Mouse (Mus musculus): ENCODE results near the gene Hivep3. TPM values are rescaled to one million over a fixed set of nuclear protein-coding genes. Genes with fewer than 3 reads are reported as not detected.

The Hivep3 gene
- polyA plus RNA-seq, 1 experiment = 14.8 TPM

DNA sequence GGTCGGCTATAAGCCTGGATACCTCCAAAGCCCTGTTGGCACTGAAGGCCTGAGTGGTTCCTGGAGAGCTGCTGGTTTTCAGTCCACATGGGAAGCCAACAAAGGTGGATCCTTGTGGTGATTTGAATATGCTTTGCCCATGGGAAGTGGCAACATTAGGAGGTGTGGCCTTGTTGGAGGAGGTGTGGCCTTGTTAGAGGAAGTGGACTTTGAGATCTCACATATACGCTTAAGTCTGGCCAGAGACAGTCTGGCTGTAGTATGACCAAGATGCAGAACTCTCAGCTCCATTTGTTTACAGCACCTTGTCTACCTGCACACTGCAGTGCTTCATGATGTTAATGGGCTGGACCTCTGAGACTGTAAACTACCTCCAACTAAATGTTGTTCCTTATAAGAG is 73.0 kb downstream of the Hivep3 start:
- TF ChIP-seq CTCF (IDR thresholded peaks at IDR 0.05; ENCODE audit: borderline replicate concordance, extremely low read depth, insufficient read depth, insufficient read length) (no peak), POLR2A (IDR thresholded peaks at IDR 0.05; ENCODE audit: borderline replicate concordance, extremely low read depth, insufficient read depth, insufficient read length, poor library complexity, severe bottlenecking) (no peak)
- DNase-seq (ENCODE audit: low read depth) = no peak

DNA sequence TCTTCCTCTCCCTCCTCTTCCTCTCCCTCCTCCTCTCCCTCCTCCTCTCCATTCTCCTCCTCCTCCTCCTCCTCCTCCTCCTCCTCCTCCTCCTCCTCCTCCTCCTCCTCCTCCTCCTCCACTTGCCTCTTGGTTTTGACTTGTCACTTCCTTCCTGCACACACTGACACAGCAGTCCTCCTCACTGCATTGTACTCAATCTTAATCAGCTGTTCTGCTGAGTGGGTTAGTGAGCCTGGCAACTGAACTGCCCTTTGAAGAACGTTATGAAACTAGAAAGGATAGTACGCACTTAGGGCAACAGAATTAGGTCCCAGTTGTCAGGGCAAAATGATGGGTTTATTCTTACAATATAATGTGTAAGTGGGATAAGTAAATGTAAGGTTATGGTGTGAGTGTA is 73.8 kb downstream of the Hivep3 start:
- no peak for DNase-seq (ENCODE audit: low read depth)
- TF ChIP-seq POLR2A (IDR thresholded peaks at IDR 0.05; ENCODE audit: borderline replicate concordance, extremely low read depth, insufficient read depth, insufficient read length, poor library complexity, severe bottlenecking) = no peak
- TF ChIP-seq CTCF (IDR thresholded peaks at IDR 0.05; ENCODE audit: borderline replicate concordance, extremely low read depth, insufficient read depth, insufficient read length) = no peak

GRCm38 (mm10) chr4:119809245-119809644 is 75.7 kb downstream of the Hivep3 start:
- DNase-seq (ENCODE audit: low read depth) = peak; percentile 83
- peak; percentile 50; the same call in 1 of the 2 replicates for TF ChIP-seq CTCF (IDR thresholded peaks at IDR 0.05; ENCODE audit: borderline replicate concordance, extremely low read depth, insufficient read depth, insufficient read length)
- TF ChIP-seq POLR2A (IDR thresholded peaks at IDR 0.05; ENCODE audit: borderline replicate concordance, extremely low read depth, insufficient read depth, insufficient read length, poor library complexity, severe bottlenecking) = no peak

DNA sequence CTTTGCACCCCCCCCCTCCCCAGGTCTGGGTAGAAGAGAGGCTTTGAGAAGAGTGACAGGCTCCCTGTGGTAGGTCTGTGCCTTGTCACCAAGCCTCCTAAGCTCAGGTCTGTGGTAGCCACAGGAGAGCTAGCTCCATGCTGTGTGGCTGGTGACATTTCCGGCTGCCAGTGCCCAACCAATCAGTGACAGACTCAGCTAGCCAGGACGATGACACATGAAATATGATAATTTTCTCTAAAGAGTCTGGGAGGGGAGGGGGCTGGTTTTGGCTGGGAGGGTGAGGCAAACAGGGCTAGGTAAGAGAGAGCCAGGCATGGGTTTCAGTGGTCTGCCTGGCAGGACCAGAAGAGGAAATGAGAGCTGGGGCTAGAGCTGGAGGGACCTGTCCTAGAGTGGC is 79.2 kb downstream of the Hivep3 start:
- TF ChIP-seq CTCF (IDR thresholded peaks at IDR 0.05; ENCODE audit: borderline replicate concordance, extremely low read depth, insufficient read depth, insufficient read length) (no peak), POLR2A (IDR thresholded peaks at IDR 0.05; ENCODE audit: borderline replicate concordance, extremely low read depth, insufficient read depth, insufficient read length, poor library complexity, severe bottlenecking) (no peak)
- peak; percentile 54 for DNase-seq (ENCODE audit: low read depth)

DNA sequence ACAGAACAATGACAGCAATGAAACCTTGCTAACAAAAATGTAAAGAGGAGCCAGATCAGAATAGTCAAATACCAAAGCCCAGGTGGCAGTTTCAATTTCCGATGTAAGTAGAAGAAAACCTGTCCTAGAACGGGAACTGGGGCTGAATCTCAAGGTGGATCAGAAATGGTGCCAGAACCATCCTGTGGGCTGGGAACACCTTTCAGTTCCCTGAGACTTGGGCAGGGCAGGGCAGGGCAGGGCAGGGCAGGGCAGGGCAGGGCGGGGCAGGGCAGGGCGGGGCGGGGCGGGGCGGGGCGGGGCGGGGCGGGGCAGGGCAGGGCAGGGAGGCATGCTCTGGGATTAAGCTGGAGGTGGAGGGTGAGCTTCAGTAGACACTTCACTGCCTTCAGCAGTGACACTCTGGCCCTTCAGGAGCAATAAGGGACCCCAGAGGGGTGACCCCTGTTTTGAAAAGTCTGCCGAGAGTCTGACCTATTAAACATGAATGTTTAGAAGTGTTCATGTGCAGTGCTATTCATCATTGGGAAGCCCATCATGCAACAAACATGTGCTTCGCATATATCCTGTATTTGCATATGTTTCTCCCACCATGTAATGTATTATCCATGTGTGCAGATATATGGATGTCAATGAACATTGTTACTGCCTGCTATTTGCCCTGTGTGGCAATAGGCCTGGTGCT is 80.1 kb downstream of the Hivep3 start:
- DNase-seq (ENCODE audit: low read depth) = no peak
- TF ChIP-seq POLR2A (IDR thresholded peaks at IDR 0.05; ENCODE audit: borderline replicate concordance, extremely low read depth, insufficient read depth, insufficient read length, poor library complexity, severe bottlenecking) (no peak), CTCF (IDR thresholded peaks at IDR 0.05; ENCODE audit: borderline replicate concordance, extremely low read depth, insufficient read depth, insufficient read length) (no peak)

DNA sequence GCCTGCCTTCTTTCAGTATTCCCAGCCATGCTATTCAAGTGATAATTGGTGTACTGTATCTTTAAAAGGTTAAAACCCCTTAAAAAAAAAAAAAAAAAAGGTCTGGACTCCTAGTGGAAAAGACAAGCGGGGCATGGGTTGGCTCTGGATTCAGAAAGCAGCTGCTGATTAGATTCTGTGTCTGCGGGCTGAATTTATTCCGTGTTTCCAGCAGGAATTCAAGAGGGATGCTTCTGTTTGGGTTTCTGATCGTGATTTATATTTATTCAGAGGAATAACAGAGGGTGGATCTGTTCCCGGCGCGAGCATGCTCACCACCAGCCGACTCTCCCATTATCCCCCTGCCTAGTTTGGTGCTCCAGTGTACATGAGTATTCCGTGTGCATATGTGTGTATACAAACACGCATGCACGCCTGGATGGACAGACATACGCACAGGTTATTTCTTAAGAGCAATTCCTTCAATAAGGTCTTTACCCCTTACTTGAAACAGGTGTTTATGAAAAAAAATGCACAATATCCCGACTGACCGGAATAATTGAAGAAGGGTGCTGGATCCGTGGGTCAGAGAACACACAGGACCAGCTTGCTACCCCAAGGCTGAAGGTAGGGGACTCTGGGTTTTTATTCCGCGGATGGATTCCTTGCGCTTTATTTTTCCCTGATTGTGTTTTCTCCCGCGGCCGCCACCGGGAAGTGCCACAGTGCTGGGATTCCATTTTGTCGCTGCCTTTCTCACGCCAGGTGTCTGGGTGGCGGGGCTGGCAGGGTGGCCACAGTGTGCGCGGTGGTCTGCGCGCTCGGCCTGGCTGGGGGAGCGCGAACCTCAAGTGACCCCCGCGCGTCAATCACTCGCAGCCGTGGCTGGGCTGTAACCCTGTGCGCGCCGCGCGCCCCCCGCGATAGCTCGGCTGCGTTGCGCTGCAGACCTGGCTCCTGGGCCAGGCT is 80.9 kb downstream of the Hivep3 start:
- DNase-seq (ENCODE audit: low read depth) = peak; percentile 85
- TF ChIP-seq POLR2A (IDR thresholded peaks at IDR 0.05; ENCODE audit: borderline replicate concordance, extremely low read depth, insufficient read depth, insufficient read length, poor library complexity, severe bottlenecking) (0 out of 2 replicates have a peak, but pooled peaks have one; percentile 26), CTCF (IDR thresholded peaks at IDR 0.05; ENCODE audit: borderline replicate concordance, extremely low read depth, insufficient read depth, insufficient read length) (no peak; the same call in 1 of the 2 replicates)

DNA sequence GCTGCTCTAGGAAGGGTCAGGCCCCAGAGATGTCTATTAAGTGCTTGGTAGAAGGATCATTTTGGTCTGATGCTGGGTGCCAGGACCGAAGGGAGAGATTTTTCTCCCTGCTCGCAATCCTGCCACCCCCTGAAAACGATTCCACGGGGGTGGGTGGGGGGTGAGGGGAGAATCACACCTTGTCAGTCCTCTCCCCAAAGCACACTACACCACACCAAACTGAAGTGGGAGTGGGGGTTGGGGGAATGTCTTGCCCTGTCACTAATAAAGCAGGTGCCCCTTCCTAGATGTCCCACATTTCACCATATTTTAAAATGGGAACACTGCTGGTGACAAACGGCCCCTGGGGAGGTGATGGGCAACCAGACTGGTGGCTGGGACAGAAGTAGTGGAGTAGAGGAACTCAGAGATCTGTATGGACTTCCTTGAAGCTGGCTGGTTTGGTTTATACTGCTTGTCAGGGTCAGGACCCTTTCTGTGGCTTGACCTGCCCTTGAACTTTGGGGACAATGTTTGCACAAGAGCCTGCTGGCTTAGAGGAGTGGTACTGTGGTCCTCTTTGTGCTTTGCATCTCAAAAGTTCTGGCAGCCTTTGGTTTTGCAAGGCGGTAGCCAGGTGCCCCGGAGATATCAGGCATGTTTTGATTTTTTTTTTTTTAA is 81.7 kb downstream of the Hivep3 start:
- no peak for TF ChIP-seq POLR2A (IDR thresholded peaks at IDR 0.05; ENCODE audit: borderline replicate concordance, extremely low read depth, insufficient read depth, insufficient read length, poor library complexity, severe bottlenecking)
- TF ChIP-seq CTCF (IDR thresholded peaks at IDR 0.05; ENCODE audit: borderline replicate concordance, extremely low read depth, insufficient read depth, insufficient read length) = no peak
- peak; percentile 19 for DNase-seq (ENCODE audit: low read depth)

- no peak for TF ChIP-seq POLR2A (IDR thresholded peaks at IDR 0.05; ENCODE audit: borderline replicate concordance, extremely low read depth, insufficient read depth, insufficient read length, poor library complexity, severe bottlenecking)
- no peak for TF ChIP-seq CTCF (IDR thresholded peaks at IDR 0.05; ENCODE audit: borderline replicate concordance, extremely low read depth, insufficient read depth, insufficient read length)
- DNase-seq (ENCODE audit: low read depth) = peak; percentile 17
Measured at GRCm38 (mm10) chr4:119815793-119816161, 82.2 kb downstream of the Hivep3 start.

- TF ChIP-seq POLR2A (IDR thresholded peaks at IDR 0.05; ENCODE audit: borderline replicate concordance, extremely low read depth, insufficient read depth, insufficient read length, poor library complexity, severe bottlenecking) (no peak), CTCF (IDR thresholded peaks at IDR 0.05; ENCODE audit: borderline replicate concordance, extremely low read depth, insufficient read depth, insufficient read length) (no peak)
- peak; percentile 90 for DNase-seq (ENCODE audit: low read depth)
Measured at GRCm38 (mm10) chr4:119816620-119817356, 83.2 kb downstream of the Hivep3 start.

DNA sequence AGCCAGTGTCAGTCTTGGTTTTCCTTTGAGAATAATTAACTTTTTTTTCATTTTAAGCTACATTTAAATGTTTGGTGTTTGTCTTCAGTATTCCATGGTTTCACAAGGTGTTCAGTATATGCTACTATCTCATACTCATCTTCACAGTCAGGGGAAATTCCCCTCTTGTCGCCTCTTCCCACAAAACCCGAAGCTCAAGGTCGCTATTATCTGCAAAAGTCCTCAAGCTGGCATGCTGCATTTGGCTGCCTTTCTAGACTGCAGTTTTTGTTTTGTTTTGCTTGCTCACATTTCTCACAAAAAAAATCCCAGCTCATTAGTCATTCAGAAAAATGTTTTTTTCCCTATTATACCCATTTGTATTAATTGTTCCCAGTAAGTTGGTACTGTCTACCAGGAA is 92.4 kb downstream of the Hivep3 start:
- no peak for DNase-seq (ENCODE audit: low read depth)
- TF ChIP-seq CTCF (IDR thresholded peaks at IDR 0.05; ENCODE audit: borderline replicate concordance, extremely low read depth, insufficient read depth, insufficient read length) (no peak), POLR2A (IDR thresholded peaks at IDR 0.05; ENCODE audit: borderline replicate concordance, extremely low read depth, insufficient read depth, insufficient read length, poor library complexity, severe bottlenecking) (no peak)
